Mouse (Mus musculus): ENCODE results near the gene Tmem87a. TPM values are rescaled to one million over a fixed set of nuclear protein-coding genes. Genes with fewer than 3 reads are reported as not detected.

Gene Tmem87a
- polyA plus RNA-seq, 2 experiments = 5.4 to 5.7 TPM

- H3K4me2 ChIP-seq (ENCODE audit: low read depth) = no peak overlapping the region
- WGBS (ENCODE audit: insufficient replicate concordance) = 84% methylated on average over 1 of the region's 1 CpGs
- H3K27ac ChIP-seq = no peak overlapping the region
- no peak for TF ChIP-seq EP300 (IDR thresholded peaks at IDR 0.05; ENCODE audit: low read depth)
- TF ChIP-seq CTCF (IDR thresholded peaks at IDR 0.05; ENCODE audit: low read depth) = no peak
- H3K4me1 ChIP-seq (replicated peaks; ENCODE audit: control insufficient read depth in 2 of 2, insufficient read depth in 2 of 2, low read length in 1 of 2) = no peaks in the 10 kb centered on the region
- no peaks in the 10 kb centered on the region for H3K9me3 ChIP-seq (ENCODE audit: control insufficient read depth, low read length)
- H3K4me3 ChIP-seq (ENCODE audit: insufficient read depth in 1 of 2, low read depth in 2 of 2, low read length in 2 of 2) = no peak overlapping the region
- no peak overlapping the region for H3K9ac ChIP-seq (replicated peaks)
- no peak for DNase-seq (ENCODE audit: low read depth in 3 of 3, low spot score in 3 of 3)
- no peaks in the 10 kb centered on the region for H3K27me3 ChIP-seq (ENCODE audit: control insufficient read depth, insufficient read depth, low read length)
- no peak for ATAC-seq (ENCODE audit: insufficient read depth)
- peaks cover 41% of the 10 kb centered on the region for H3K36me3 ChIP-seq (replicated peaks; ENCODE audit: control insufficient read depth, insufficient read depth, low read depth)
These were observed 13.0 kb downstream of the Tmem87a start for GRCm38 (mm10) chr2:120390934-120391333.

DNA sequence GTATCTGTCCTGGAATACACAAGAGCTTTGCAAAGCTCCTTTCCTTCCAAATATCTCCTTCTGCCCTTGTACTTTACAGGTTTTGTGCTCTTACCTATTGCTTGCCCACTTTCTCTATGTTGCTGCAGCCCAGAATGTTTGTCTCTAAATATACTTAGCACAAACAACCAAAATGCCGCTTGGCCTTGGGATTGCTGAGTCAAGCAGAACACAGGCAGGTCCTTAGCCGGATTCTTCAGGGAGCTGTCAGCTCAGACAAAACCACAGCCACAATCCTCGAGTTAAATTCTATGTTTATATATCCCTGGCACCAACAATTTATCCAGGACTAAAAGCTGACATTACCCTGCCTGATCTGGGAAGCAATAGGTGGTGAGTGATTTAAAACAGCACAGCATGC is 14.5 kb downstream of the Tmem87a start:
- ATAC-seq (ENCODE audit: insufficient read depth) (no peak), DNase-seq (ENCODE audit: low read depth in 3 of 3, low spot score in 3 of 3) (no peak)
- no peak overlapping the region for H3K27ac ChIP-seq
- no peaks in the 10 kb centered on the region for H3K4me1 ChIP-seq (replicated peaks; ENCODE audit: control insufficient read depth in 2 of 2, insufficient read depth in 2 of 2, low read length in 1 of 2)
- H3K36me3 ChIP-seq (replicated peaks; ENCODE audit: control insufficient read depth, insufficient read depth, low read depth) = peaks cover 41% of the 10 kb centered on the region
- WGBS (ENCODE audit: insufficient replicate concordance) = 67% methylated on average over 3 of the region's 3 CpGs
- no peak overlapping the region for H3K4me3 ChIP-seq (ENCODE audit: insufficient read depth in 1 of 2, low read depth in 2 of 2, low read length in 2 of 2)
- no peak overlapping the region for H3K4me2 ChIP-seq (ENCODE audit: low read depth)
- no peak overlapping the region for H3K9ac ChIP-seq (replicated peaks)
- TF ChIP-seq CTCF (IDR thresholded peaks at IDR 0.05; ENCODE audit: low read depth) (no peak), EP300 (IDR thresholded peaks at IDR 0.05; ENCODE audit: low read depth) (no peak)
- H3K27me3 ChIP-seq (ENCODE audit: control insufficient read depth, insufficient read depth, low read length) = no peaks in the 10 kb centered on the region
- H3K9me3 ChIP-seq (ENCODE audit: control insufficient read depth, low read length) = no peaks in the 10 kb centered on the region

GRCm38 (mm10) chr2:120387291-120387690 is 16.6 kb downstream of the Tmem87a start:
- Histone ChIP-seq H3K4me2 (ENCODE audit: low read depth) (no peak overlapping the region), H3K9me3 (ENCODE audit: control insufficient read depth, low read length) (no peaks in the 10 kb centered on the region), H3K4me1 (replicated peaks; ENCODE audit: control insufficient read depth in 2 of 2, insufficient read depth in 2 of 2, low read length in 1 of 2) (no peaks in the 10 kb centered on the region), H3K36me3 (replicated peaks; ENCODE audit: control insufficient read depth, insufficient read depth, low read depth) (peaks cover 31% of the 10 kb centered on the region), H3K27me3 (ENCODE audit: control insufficient read depth, insufficient read depth, low read length) (no peaks in the 10 kb centered on the region), H3K4me3 (ENCODE audit: insufficient read depth in 1 of 2, low read depth in 2 of 2, low read length in 2 of 2) (no peak overlapping the region), H3K27ac (no peak overlapping the region), H3K9ac (replicated peaks) (no peak overlapping the region)
- 90% methylated on average over 1 of the region's 1 CpGs for WGBS (ENCODE audit: insufficient replicate concordance)
- TF ChIP-seq CTCF (IDR thresholded peaks at IDR 0.05; ENCODE audit: low read depth) (no peak), EP300 (IDR thresholded peaks at IDR 0.05; ENCODE audit: low read depth) (no peak)
- DNase-seq (ENCODE audit: low read depth in 3 of 3, low spot score in 3 of 3) = no peak
- no peak for ATAC-seq (ENCODE audit: insufficient read depth)

DNA sequence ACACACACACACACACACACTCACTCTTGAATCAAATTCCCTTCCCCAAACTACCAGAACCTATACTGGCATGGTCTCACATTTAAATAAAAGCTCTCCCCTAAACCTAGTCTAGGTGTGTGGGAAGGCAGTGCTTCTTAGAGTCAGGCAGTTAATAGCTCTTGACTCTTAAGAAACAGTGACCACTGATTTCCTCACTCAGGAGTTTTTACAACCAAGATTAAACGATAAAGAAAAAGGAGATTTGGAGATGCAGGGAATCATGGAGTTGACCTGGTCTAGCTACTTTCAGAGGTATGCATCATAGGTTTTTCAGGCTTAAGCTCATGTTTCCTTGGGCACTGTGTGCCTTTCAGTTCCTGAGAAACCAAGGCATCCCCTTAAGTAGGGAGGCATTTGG is 17.6 kb downstream of the Tmem87a start:
- ATAC-seq (ENCODE audit: insufficient read depth) (no peak), DNase-seq (ENCODE audit: low read depth in 3 of 3, low spot score in 3 of 3) (no peak)
- Histone ChIP-seq H3K4me2 (ENCODE audit: low read depth) (no peak overlapping the region), H3K9me3 (ENCODE audit: control insufficient read depth, low read length) (no peaks in the 10 kb centered on the region), H3K4me3 (ENCODE audit: insufficient read depth in 1 of 2, low read depth in 2 of 2, low read length in 2 of 2) (no peak overlapping the region), H3K9ac (replicated peaks) (no peak overlapping the region), H3K27me3 (ENCODE audit: control insufficient read depth, insufficient read depth, low read length) (no peaks in the 10 kb centered on the region), H3K27ac (no peak overlapping the region), H3K4me1 (replicated peaks; ENCODE audit: control insufficient read depth in 2 of 2, insufficient read depth in 2 of 2, low read length in 1 of 2) (no peaks in the 10 kb centered on the region), H3K36me3 (replicated peaks; ENCODE audit: control insufficient read depth, insufficient read depth, low read depth) (peaks cover 38% of the 10 kb centered on the region)
- WGBS (ENCODE audit: insufficient replicate concordance) = 81% methylated on average over 1 of the region's 1 CpGs
- TF ChIP-seq EP300 (IDR thresholded peaks at IDR 0.05; ENCODE audit: low read depth) (no peak), CTCF (IDR thresholded peaks at IDR 0.05; ENCODE audit: low read depth) (no peak)

DNA sequence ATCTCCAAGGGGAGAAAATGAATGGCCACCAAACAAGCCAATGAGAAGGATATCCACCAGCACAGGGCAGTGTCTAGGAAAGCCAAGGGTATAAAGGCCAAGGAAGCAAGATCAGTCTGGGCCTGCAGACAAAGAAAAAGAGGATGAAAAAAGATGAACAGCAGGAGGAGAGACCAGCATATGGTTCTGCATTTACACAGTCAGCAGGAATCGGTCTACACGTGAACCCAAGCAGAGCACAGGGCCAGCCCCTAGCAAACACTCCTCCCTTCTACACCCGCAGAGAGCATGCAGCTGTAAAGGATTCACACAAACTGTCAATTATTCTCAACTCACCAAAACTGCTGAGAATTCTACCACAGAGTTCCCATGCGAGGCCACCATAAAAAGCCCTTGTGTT is 30.1 kb downstream of the Tmem87a start:
- Histone ChIP-seq H3K9ac (replicated peaks) (no peak overlapping the region), H3K27ac (no peak overlapping the region), H3K36me3 (replicated peaks; ENCODE audit: control insufficient read depth, insufficient read depth, low read depth) (peaks cover 39% of the 10 kb centered on the region), H3K9me3 (ENCODE audit: control insufficient read depth, low read length) (no peaks in the 10 kb centered on the region), H3K4me3 (ENCODE audit: insufficient read depth in 1 of 2, low read depth in 2 of 2, low read length in 2 of 2) (no peak overlapping the region), H3K4me1 (replicated peaks; ENCODE audit: control insufficient read depth in 2 of 2, insufficient read depth in 2 of 2, low read length in 1 of 2) (no peaks in the 10 kb centered on the region), H3K4me2 (ENCODE audit: low read depth) (no peak overlapping the region), H3K27me3 (ENCODE audit: control insufficient read depth, insufficient read depth, low read length) (no peaks in the 10 kb centered on the region)
- WGBS (ENCODE audit: insufficient replicate concordance) = 84% methylated on average over 4 of the region's 4 CpGs
- ATAC-seq (ENCODE audit: insufficient read depth) = no peak
- DNase-seq (ENCODE audit: low read depth in 3 of 3, low spot score in 3 of 3) = no peak
- no peak for TF ChIP-seq CTCF (IDR thresholded peaks at IDR 0.05; ENCODE audit: low read depth)
- no peak for TF ChIP-seq EP300 (IDR thresholded peaks at IDR 0.05; ENCODE audit: low read depth)

Data from liver, embryonic 14.5 days (tissue).